Mouse (Mus musculus) forebrain, embryonic 12.5 days (tissue): ENCODE measurements around the gene Maml1. TPM values are rescaled to one million over a fixed set of nuclear protein-coding genes. Genes with fewer than 3 reads are reported as not detected.

ENCODE experiments used
- ATAC-seq: fragments of 200-750 bp; cut with Nextera tagmentation; 2 replicates; pipeline ENCODE4 v1.8.0; 2017; ENCODE audit warnings: moderate TSS enrichment; ENCODE audit not compliant: low FRiP score
- H3K27ac ChIP-seq: fragments of 300-500 bp; sonication (generic); 2 replicates; pipeline ENCODE4 v1.5.1; 2016; ENCODE audit warnings: mild to moderate bottlenecking
- H3K27me3 ChIP-seq: fragments of 300-500 bp; sonication (generic); 2 replicates; pipeline ENCODE4 v1.6.1; 2016; ENCODE audit warnings: mild to moderate bottlenecking
- H3K36me3 ChIP-seq: fragments of 300-500 bp; sonication (generic); replicated peaks from 2 replicates; pipeline ENCODE4 v1.6.1; 2016; ENCODE audit warnings: mild to moderate bottlenecking
- H3K4me1 ChIP-seq: fragments of 300-500 bp; sonication (generic); 2 replicates; pipeline ENCODE4 v1.6.1; 2016
- H3K4me2 ChIP-seq: fragments of 300-500 bp; sonication (generic); 2 replicates; pipeline ENCODE4 v1.6.1; 2016; ENCODE audit warnings: mild to moderate bottlenecking, moderate library complexity
- H3K4me3 ChIP-seq: fragments of 300-500 bp; sonication (generic); replicated peaks from 2 replicates; pipeline ENCODE4 v1.5.1; 2016; ENCODE audit warnings: mild to moderate bottlenecking
- H3K9ac ChIP-seq: fragments of 300-500 bp; sonication (generic); 2 replicates; pipeline ENCODE4 v1.6.1; 2016; ENCODE audit warnings: mild to moderate bottlenecking
- H3K9me3 ChIP-seq: fragments of 300-500 bp; sonication (generic); 2 replicates; pipeline ENCODE4 v1.6.1; 2016
- WGBS: fragments of 180-500 bp; shearing (Covaris S2); methylation state at CpG from one replicate; pipeline ENCODE4 v1.1.7; 2016; 5-methylcytosine and 5-hydroxymethylcytosine counted together
- microRNA-seq: library from miRNA; unstranded; fragments of <30 nt; microRNA quantifications from one replicate; pipeline ENCODE4, GENCODE M21; 2017
- polyA plus RNA-seq: library from polyadenylated mRNA; unstranded; fragments of >200 nt; fragmentation: Nextera tagmentation; extraction: Ambion mirVana; gene quantifications from 2 replicates; pipeline ENCODE4 v1.2.1, GENCODE M21; 2016

The Maml1 gene
- polyA plus RNA-seq, 1 experiment from 2014 or later, result 5.5 TPM

DNA sequence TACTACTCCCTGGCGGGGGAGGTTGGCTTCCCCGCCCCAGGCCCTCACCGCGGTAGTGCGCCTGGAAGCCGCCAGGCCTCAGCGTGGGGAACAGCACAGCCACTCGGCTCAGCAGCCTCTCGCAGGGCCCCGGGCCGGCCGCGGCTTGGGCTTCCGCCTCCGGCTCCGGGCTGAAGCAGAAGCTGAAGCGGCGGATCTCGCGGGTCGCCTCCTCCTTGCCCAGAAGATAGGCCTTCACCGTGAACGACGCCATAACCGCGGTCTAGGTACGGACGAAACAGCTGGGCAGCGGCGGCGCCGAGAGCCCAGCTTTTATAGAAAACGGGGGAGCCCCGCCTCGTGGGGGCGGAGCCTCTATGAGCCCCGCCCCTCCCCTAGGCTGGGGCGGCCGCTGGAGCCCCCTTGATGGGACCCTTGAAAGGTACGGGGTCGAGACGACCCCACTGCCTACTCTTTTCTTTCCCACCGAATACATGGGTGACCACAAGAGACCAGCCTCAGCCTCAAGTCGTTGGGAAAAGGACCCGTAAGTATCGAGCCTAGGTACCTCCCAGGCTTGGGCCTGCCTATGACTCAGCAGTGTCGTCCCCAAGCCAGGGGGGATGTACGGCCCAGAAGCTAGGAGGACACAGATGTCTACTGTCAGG, 81.5 kb downstream of the Maml1 start, which contains the start of the genes Sqstm1 and Mgat4b:
Gene Sqstm1 (minus strand): TSS at position 323 of the 647 bp plus-strand sequence.
Gene Mgat4b (plus strand): TSS at position 386 of the 647 bp plus-strand sequence.
- Histone ChIP-seq H3K4me3 (peak within 1 kb of the TSS; percentile 68), H3K27me3 (no peaks in the 10 kb centered on the region), H3K9me3 (no peaks in the 10 kb centered on the region), H3K9ac (peak within 1 kb of the TSS; percentile 73), H3K27ac (peak within 1 kb of the TSS; percentile 93), H3K4me1 (peaks cover 17% of the 10 kb centered on the region), H3K36me3 (peaks cover 23% of the 10 kb centered on the region), H3K4me2 (peak within 1 kb of the TSS; percentile 61)
- peak; percentile 83 for ATAC-seq
- under 1% methylated on average over 43 of the region's 48 CpGs for WGBS

DNA sequence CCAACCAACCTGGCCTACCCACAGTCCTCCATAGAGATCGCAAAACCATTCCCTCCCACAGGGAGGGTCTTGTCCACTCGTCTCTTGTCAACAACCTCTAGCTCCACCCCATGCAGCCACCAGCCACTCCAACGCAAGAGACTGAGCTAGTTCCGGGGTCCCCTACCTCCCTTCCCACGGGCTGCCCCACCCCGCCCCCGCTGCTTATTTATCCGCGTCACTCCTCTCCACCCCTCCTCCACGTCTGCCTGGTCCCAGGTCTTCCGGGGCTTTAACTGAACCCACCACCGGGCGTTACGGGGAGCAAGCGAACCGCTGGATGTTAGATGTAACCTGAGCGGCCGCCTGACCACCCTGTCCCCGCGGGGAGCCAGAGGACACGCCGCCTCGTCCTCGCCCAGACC, 82.0 kb downstream of the Maml1 start:
- Histone ChIP-seq H3K27me3 (no peaks in the 10 kb centered on the region), H3K4me2 (peak overlapping the region; percentile 61), H3K4me3 (peak overlapping the region; percentile 68), H3K9ac (peak overlapping the region; percentile 73), H3K36me3 (peaks cover 28% of the 10 kb centered on the region), H3K27ac (peak overlapping the region; percentile 93), H3K4me1 (peaks cover 13% of the 10 kb centered on the region), H3K9me3 (no peaks in the 10 kb centered on the region)
- under 1% methylated on average over 24 of the region's 24 CpGs for WGBS
- ATAC-seq, result peak; percentile 95

DNA sequence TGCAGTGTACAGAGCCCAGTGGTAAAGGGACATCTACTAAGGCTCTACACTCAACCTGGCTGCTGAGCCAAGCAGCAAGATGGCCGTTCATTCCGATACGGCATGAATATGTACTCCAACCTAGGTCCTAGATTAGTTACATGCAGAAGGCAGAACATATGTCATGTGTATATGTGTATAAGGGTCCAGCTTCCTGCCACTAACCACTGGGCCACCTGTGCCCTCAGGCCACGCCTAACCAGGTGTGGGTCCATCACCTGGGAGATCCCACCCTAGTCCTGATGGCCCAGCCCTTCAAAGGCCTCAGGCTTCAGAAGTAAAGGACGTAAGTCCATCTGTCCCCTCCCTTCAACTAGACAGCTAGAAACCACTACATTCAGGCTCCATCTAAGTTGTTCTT, 84.1 kb downstream of the Maml1 start:
- WGBS, result 98% methylated on average over 5 of the region's 5 CpGs
- no peak for ATAC-seq
- peaks cover 46% of the 10 kb centered on the region for H3K36me3 ChIP-seq

DNA sequence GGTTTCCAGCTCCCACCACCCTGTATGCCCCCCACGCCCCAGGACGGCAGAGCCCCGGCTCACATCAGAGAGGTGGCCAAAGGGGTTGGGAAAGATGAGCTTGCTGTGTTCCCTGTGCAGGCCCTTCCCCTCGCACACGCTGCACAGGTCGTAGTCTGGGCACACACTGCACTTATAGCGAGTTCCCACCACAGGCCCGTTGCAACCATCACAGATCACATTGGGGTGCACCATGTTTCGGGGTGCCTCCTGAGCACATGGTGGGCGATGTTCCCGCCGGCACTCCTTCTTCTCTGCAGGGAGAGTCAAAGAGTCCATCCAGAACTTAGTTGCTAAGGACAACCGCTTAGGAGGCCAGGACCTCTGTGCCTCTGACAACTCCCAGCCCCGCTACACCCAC, 84.8 kb downstream of the Maml1 start:
- H3K4me2 ChIP-seq, result no peak overlapping the region
- no peak overlapping the region for H3K9ac ChIP-seq
- ATAC-seq, result no peak
- H3K4me1 ChIP-seq, result peaks cover 13% of the 10 kb centered on the region
- H3K27me3 ChIP-seq, result no peaks in the 10 kb centered on the region
- H3K36me3 ChIP-seq, result peaks cover 52% of the 10 kb centered on the region
- no peak overlapping the region for H3K4me3 ChIP-seq
- H3K27ac ChIP-seq, result no peak overlapping the region
- 97% methylated on average over 14 of the region's 14 CpGs for WGBS
- H3K9me3 ChIP-seq, result no peaks in the 10 kb centered on the region

More for the DNA sequence above, 84.1 kb downstream of the Maml1 start:
- H3K27ac ChIP-seq, result no peak overlapping the region
- H3K9ac ChIP-seq, result no peak overlapping the region
- H3K4me3 ChIP-seq, result no peak overlapping the region
- no peaks in the 10 kb centered on the region for H3K27me3 ChIP-seq
- peaks cover 13% of the 10 kb centered on the region for H3K4me1 ChIP-seq
- no peak overlapping the region for H3K4me2 ChIP-seq
- no peaks in the 10 kb centered on the region for H3K9me3 ChIP-seq

DNA sequence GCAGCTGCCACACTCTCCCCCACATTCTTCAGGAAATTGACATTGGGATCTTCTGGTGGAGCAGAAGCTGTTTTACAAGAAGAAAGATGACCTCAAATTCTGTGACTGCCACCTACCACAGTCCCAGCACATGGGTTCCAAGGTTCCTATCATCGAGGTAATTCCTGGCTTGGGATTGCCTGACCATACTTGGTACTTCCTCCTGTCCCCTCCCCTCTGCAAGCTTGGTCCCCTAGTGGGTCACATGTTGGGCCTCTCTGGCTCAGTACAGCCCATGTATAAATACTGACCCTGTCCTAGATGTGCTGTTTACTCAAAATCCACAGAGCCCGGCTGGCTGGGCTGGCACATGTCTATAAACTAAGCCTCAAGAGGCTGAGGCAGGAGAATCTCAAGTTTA, 86.1 kb downstream of the Maml1 start:
- no peaks in the 10 kb centered on the region for H3K9me3 ChIP-seq
- no peak overlapping the region for H3K4me2 ChIP-seq
- no peaks in the 10 kb centered on the region for H3K27me3 ChIP-seq
- H3K27ac ChIP-seq, result no peak overlapping the region
- H3K4me1 ChIP-seq, result peaks cover 11% of the 10 kb centered on the region
- WGBS, result 85% methylated on average over 2 of the region's 2 CpGs
- H3K36me3 ChIP-seq, result peaks cover 65% of the 10 kb centered on the region
- H3K4me3 ChIP-seq, result no peak overlapping the region
- no peak for ATAC-seq
- no peak overlapping the region for H3K9ac ChIP-seq

Small RNAs within 50 kb of the gene (microRNA-seq; reads per million reads assigned to microRNA genes)
- gene Mir6919, result not detected

Other genes with a start within 250 kb of the Maml1 start
- gene Tbc1d9b, start 160.9 kb downstream of the Maml1 start, polyA plus RNA-seq, result 38.3 and 39.2 TPM in 2 replicates
- 22.2 and 24.9 TPM in 2 replicates for gene Mrnip, start 117.9 kb downstream of the Maml1 start, polyA plus RNA-seq
- 165 and 169 TPM in 2 replicates for gene Sqstm1, start 81.5 kb downstream of the Maml1 start, polyA plus RNA-seq
- gene Mgat4b, start 81.4 kb downstream of the Maml1 start, polyA plus RNA-seq, result 31.6 and 40.3 TPM in 2 replicates
- gene Ltc4s, start 53.7 kb downstream of the Maml1 start, polyA plus RNA-seq, result 0.60 and 0.69 TPM in 2 replicates
- 287 and 298 TPM in 2 replicates for gene Canx, start 33.4 kb upstream of the Maml1 start, polyA plus RNA-seq
- gene Cby3, start 62.2 kb upstream of the Maml1 start, polyA plus RNA-seq, result not detected in 2 replicates
- gene Hnrnph1, start 84.7 kb upstream of the Maml1 start, polyA plus RNA-seq, result 734 and 740 TPM in 2 replicates
- 30.7 and 31.5 TPM in 2 replicates for gene Rufy1, start 138.8 kb upstream of the Maml1 start, polyA plus RNA-seq